Mouse (Mus musculus) heart, embryonic 11.5 days (tissue): ENCODE measurements around the gene Ring1. TPM values are rescaled to one million over a fixed set of nuclear protein-coding genes. Genes with fewer than 3 reads are reported as not detected.
"Not testable (repeated sequence)": the region's sequence is repeated elsewhere in the genome, so short reads cannot be mapped to it uniquely, and the experiment has no call there.

Source experiments
- ATAC-seq: fragments of 200-750 bp; cut with Nextera tagmentation; replicated peaks from 2 replicates; pipeline ENCODE4 v1.8.0; 2017; ENCODE audit warnings: moderate library complexity; ENCODE audit not compliant: insufficient number of reproducible peaks, low FRiP score, low TSS enrichment
- H3K27ac ChIP-seq: fragments of 300-500 bp; sonication (generic); 2 replicates; pipeline ENCODE4 v1.5.1; 2014; ENCODE audit warnings: mild to moderate bottlenecking, low read depth, low read length
- H3K27me3 ChIP-seq: fragments of 300-500 bp; sonication (generic); 2 replicates; pipeline ENCODE4 v1.6.1; 2014; ENCODE audit warnings: mild to moderate bottlenecking, low read length, mixed read lengths; ENCODE audit not compliant: control insufficient read depth, insufficient read depth
- H3K36me3 ChIP-seq: fragments of 300-500 bp; sonication (generic); 2 replicates; pipeline ENCODE4 v1.6.1; 2014; ENCODE audit warnings: mild to moderate bottlenecking, low read length, moderate library complexity, mixed read lengths; ENCODE audit not compliant: control insufficient read depth, insufficient read depth
- H3K4me1 ChIP-seq: fragments of 300-500 bp; sonication (generic); 2 replicates; pipeline ENCODE4 v1.6.1; 2014; ENCODE audit warnings: low read length; ENCODE audit not compliant: control insufficient read depth, insufficient read depth
- H3K4me2 ChIP-seq: fragments of 300-500 bp; sonication (generic); 2 replicates; pipeline ENCODE4 v1.6.1; 2014; ENCODE audit warnings: mild to moderate bottlenecking, moderate library complexity
- H3K4me3 ChIP-seq: fragments of 300-500 bp; sonication (generic); 2 replicates; pipeline ENCODE4 v1.5.1; 2014; ENCODE audit warnings: low read depth, low read length
- H3K9ac ChIP-seq: fragments of 300-500 bp; sonication (generic); 2 replicates; pipeline ENCODE4 v1.6.1; 2014; ENCODE audit warnings: mild to moderate bottlenecking, low read depth, low read length, moderate library complexity
- H3K9me3 ChIP-seq: fragments of 300-500 bp; sonication (generic); replicated peaks from 2 replicates; pipeline ENCODE4 v1.6.1; 2016; ENCODE audit warnings: low read length; ENCODE audit not compliant: control insufficient read depth
- WGBS: fragments of 180-500 bp; shearing (Covaris S2); extraction: QIAGEN DNeasy Blood & Tissue Kit; methylation state at CpG from one replicate; pipeline ENCODE4 v1.1.7; 2014; ENCODE audit not compliant: insufficient replicate concordance; 5-methylcytosine and 5-hydroxymethylcytosine counted together
- polyA plus RNA-seq: library from polyadenylated mRNA; unstranded; fragments of >200 nt; fragmentation: Nextera tagmentation; extraction: Ambion mirVana; gene quantifications from 2 replicates; pipeline ENCODE4 v1.2.1, GENCODE M21; 2014

The Ring1 gene
- polyA plus RNA-seq, 1 experiment from 2014 or later = 3.9 TPM

DNA sequence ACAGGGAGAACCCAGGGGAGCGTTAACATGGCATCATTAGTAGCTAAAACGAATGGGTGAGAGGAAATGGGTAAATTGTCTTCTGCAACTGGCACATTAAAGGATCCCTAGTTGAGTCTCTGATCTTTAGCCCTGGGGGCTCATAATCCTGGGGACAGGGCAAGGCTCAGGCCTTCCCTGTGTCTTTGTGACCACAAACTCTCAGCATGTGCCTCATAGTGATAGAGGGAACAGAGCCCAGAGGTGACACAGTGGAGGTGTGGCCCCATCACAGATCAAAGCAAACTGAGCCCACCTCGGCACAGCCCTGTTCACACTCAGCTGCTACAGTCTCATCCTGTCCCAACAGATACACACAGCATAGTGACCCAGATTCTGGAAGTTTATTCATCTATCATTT, 28.8 kb downstream of the Ring1 start:
- Histone ChIP-seq H3K4me2 (no peak overlapping the region), H3K27ac (no peak overlapping the region), H3K9ac (no peak overlapping the region), H3K27me3 (peaks cover 24% of the 10 kb centered on the region), H3K4me3 (no peak overlapping the region), H3K36me3 (no peaks in the 10 kb centered on the region), H3K9me3 (no peaks in the 10 kb centered on the region), H3K4me1 (no peaks in the 10 kb centered on the region; the same call in 1 of the 2 replicates)
- no peak for ATAC-seq
- WGBS = 36% methylated on average over 3 of the region's 3 CpGs

DNA sequence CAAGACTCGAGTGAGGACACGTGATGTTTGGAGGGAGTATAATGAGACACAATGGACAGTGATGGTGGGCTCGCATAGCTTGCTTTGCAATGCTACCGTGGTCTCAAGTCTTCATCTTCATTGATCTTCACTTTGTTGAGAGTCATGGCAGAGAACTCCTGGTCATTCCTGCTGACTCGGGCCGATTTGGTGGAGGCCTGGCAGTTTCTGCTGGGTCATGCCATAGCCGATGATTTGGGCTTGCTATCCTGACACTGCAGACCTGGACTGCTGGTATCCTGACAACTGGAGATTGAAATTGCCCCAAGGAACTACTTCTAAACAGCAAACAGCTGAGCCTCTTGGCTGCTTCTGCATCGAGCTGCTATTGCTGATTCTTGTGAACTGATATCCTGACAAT, 29.5 kb downstream of the Ring1 start:
- H3K36me3 ChIP-seq = no peaks in the 10 kb centered on the region
- H3K4me3 ChIP-seq = no peak overlapping the region
- H3K9me3 ChIP-seq = no peaks in the 10 kb centered on the region
- no peak for ATAC-seq
- no peak overlapping the region for H3K27ac ChIP-seq
- peaks cover 17% of the 10 kb centered on the region for H3K27me3 ChIP-seq
- 82% methylated on average over 8 of the region's 8 CpGs for WGBS
- no peak overlapping the region for H3K9ac ChIP-seq
- no peak overlapping the region for H3K4me2 ChIP-seq
- no peaks in the 10 kb centered on the region; the same call in 1 of the 2 replicates for H3K4me1 ChIP-seq

DNA sequence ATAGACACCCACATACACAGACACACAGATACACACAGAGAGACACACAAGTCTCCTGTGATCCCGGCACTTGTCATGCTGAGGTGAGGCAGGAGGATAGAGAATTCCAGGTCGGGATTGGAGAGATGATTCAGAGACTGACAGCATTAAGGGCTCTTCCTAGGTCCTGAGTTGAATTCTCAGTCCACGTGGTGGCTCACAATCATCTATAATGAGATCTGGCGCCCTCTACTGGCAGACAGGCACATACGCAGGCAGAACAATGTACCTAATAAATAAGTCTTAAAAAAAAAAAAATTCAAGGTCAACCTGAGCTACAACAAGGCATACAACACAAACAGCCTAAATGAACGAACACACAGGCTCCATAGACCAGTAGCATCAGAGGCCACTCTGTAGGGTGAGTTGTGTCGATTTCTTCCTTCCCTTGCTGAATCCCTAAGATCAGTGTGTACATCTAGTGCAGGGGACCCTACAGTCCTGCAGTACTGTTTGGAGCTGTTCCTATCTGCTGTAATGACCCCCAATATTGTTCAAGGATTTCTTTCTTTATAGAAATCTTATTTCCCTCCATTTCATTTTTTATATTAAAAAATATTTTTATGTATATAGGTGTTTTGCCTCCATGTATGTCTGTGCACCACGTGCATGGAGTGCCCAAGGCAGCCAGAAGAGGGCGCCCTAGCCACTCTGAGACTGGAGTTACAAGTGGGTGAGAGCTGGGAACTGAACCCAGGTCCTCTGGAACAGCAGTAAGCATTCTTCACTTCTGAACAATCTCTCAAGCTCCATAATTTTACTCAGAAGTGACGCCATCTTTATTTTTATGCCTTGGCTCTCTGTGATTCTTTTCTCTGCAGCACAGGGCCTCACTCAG, 32.5 kb downstream of the Ring1 start:
- H3K4me3 ChIP-seq = no peak overlapping the region
- H3K9me3 ChIP-seq = no peaks in the 10 kb centered on the region
- no peak overlapping the region for H3K27ac ChIP-seq
- no peak overlapping the region for H3K4me2 ChIP-seq
- peaks cover 10% of the 10 kb centered on the region; the same call in 1 of the 2 replicates for H3K27me3 ChIP-seq
- WGBS = 31% methylated on average over 10 of the region's 10 CpGs
- H3K9ac ChIP-seq = no peak overlapping the region
- no peaks in the 10 kb centered on the region for H3K4me1 ChIP-seq
- no peaks in the 10 kb centered on the region for H3K36me3 ChIP-seq
- ATAC-seq = no peak

DNA sequence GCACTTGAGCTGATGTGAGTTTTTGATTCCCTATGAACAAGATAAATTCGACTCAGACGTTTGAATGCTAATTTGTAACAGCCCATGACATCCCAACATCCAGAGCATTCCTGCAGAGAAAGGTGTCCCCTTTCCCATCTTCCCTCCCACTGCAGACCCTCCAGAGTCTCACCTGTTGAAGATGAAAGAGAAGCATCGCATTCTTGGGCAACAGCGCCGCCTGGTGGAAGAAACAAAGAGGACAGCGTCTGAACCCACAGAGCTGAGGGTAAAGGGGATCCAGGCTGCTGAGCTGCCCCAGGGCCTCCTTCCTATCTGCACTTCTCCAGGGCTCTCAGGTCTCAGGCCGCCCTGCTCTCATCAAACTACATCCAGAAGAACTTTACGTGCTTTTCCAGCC, 42.3 kb downstream of the Ring1 start:
- not testable (repeated sequence) for ATAC-seq, H3K4me3 ChIP-seq, H3K27ac ChIP-seq, H3K36me3 ChIP-seq, H3K4me2 ChIP-seq, H3K9me3 ChIP-seq, H3K9ac ChIP-seq
- Histone ChIP-seq H3K27me3 (peaks cover 30% of the 10 kb centered on the region), H3K4me1 (peaks cover 12% of the 10 kb centered on the region)
- 8% methylated on average over 8 of the region's 8 CpGs for WGBS

DNA sequence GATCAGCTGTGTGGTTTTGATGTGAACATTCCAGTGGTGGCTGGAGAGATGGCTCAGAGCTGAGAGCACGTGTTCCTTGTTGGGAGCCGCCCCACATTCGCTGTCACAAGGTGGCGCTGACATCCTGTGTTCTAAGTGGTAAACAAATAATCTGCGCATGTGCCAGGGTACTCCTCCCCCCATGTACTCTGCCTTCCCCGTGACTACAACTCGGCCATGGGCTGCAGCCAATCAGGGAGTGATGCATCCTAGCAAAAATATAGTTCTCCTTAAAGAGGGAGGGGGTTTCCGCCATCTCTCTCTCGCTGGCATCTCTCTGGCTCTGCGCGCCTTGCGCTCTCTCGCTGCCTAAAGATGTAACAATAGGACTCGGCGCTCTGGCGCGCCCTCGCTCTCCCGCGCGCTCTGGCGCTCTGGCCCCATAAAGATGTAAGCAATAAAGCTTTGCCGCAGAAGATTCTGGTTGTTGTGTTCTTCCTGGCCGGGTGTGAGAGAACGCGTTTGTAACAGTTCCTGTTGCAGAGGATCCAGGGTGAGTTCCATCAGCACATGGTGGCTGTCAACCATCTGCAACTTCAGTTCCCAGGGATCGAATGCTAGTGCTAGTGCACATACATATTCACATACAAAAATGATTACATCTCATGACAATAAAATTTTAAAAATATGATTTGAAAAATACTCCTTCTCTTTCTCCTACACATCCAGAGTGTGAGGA, 43.1 kb downstream of the Ring1 start:
- H3K36me3 ChIP-seq, H3K9me3 ChIP-seq: not testable (repeated sequence)
- H3K4me3 ChIP-seq = peak overlapping the region; percentile 40
- ATAC-seq = peak; percentile 87
- peak overlapping the region; percentile 25; the same call in 1 of the 2 replicates for H3K27ac ChIP-seq
- H3K4me2 ChIP-seq = peak overlapping the region; percentile 65
- H3K27me3 ChIP-seq = peaks cover 37% of the 10 kb centered on the region
- peaks cover 12% of the 10 kb centered on the region for H3K4me1 ChIP-seq
- peak overlapping the region; percentile 16; the same call in 1 of the 2 replicates for H3K9ac ChIP-seq
- under 1% methylated on average over 27 of the region's 27 CpGs for WGBS

DNA sequence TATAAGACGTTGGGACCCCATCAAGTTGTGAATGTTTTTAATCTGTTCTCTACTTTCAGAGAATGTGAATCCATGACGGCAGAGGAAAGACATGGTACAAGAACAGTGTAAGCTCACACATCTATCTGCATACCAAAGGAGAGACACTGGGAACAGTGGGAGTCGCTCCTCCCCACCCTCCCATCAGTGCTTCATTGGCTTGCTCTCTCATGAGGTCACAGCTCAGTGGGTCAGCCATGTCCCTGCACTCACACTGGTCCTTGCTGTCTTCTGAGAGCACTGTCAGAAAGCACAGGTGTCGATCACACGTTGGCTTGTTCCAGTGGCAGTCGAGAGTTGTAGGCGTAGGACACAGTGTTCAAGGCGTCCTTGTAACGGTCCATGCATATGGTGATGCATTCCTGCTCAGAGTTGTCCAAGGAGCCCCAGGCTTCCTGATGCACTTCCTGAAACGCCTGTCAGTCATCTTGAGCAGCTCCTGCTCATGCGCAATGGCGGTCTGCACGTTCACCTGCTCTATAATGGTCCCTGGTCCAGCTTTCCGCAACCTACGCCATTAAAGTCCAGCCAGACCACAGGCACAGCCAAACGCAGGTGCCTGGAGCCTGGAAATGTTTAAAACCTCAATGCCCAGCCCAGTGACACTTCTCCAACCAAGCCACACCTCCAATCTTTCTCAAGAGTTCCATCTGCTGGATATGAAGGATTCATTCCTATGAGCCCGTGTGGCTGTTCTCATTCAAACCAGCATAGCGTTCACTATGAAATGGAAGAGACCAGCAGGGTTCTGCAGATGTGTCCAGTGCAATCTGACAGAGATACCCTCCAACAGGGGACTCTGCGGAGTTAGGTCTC, 44.1 kb downstream of the Ring1 start:
- Histone ChIP-seq H3K4me1 (peaks cover 12% of the 10 kb centered on the region), H3K9ac (no peak overlapping the region), H3K36me3 (no peaks in the 10 kb centered on the region), H3K27ac (0 out of 2 replicates have a peak overlapping the region, but pooled peaks have one; percentile 22), H3K27me3 (peaks cover 42% of the 10 kb centered on the region), H3K4me2 (peak overlapping the region; percentile 29), H3K9me3 (no peaks in the 10 kb centered on the region), H3K4me3 (no peak overlapping the region)
- WGBS = 74% methylated on average over 19 of the region's 19 CpGs
- no peak for ATAC-seq

DNA sequence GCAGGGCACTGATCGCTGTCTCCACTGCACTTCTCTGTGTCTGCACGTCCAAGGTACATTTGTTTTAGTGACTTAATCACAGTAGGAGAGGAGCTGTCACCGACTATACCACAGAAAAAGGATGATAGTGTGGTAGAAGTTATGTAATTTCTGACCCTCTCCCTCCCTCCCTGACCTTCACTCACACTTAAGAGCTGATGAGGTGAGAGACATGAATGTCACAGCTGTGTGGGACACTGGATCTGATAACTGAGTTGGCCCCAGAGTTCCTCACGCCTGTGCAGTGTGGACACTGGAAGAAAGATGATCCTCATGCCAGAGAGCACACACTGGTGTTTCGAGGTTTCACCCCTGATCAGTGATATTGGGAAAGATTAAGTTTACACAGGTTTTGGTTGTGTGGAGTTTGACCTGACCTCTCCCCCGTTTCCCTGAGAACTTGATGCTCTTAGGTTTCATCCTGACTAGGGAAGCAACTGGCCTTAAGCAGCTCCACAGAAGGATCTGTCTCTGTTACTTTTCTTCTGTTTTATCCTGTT, 44.9 kb downstream of the Ring1 start:
- no peak for ATAC-seq
- no peak overlapping the region for H3K4me3 ChIP-seq
- 62% methylated on average over 6 of the region's 6 CpGs for WGBS
- H3K4me1 ChIP-seq = peaks cover 12% of the 10 kb centered on the region
- H3K27ac ChIP-seq = no peak overlapping the region
- no peak overlapping the region for H3K4me2 ChIP-seq
- no peak overlapping the region for H3K9ac ChIP-seq
- H3K36me3 ChIP-seq = no peaks in the 10 kb centered on the region
- no peaks in the 10 kb centered on the region for H3K9me3 ChIP-seq
- H3K27me3 ChIP-seq = peaks cover 42% of the 10 kb centered on the region

DNA sequence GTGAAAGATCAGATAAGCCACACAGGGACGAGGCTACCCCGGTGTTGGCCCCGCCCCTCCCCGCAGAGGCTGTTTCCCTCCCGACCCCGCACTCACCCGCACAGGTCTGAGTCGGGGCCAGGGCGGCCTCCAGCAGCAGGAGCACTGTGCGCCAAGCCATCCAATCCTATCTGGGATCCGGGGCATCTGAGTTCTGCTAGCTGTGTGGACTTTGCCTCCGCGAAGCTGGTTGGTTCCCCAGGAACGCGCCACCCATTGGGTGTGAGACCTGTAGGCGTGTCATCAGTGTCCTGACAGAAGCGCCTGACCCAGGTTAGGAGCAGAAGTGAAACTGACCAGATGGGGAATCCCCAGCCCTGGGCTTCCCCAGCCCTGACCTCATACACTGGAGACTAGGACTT, 45.8 kb downstream of the Ring1 start:
- peak overlapping the region; percentile 38 for H3K4me3 ChIP-seq
- peaks cover 42% of the 10 kb centered on the region for H3K27me3 ChIP-seq
- WGBS = 0% methylated on average over 17 of the region's 17 CpGs
- peaks cover 12% of the 10 kb centered on the region for H3K4me1 ChIP-seq
- no peaks in the 10 kb centered on the region for H3K36me3 ChIP-seq
- peak; percentile 77 for ATAC-seq
- H3K4me2 ChIP-seq = peak overlapping the region; percentile 71
- no peaks in the 10 kb centered on the region for H3K9me3 ChIP-seq
- H3K9ac ChIP-seq = peak overlapping the region; percentile 39
- no peak overlapping the region for H3K27ac ChIP-seq
